Mouse (Mus musculus) testis, adult 2 months (tissue): ENCODE data around the gene Hoxa2. TPM values are rescaled to one million over a fixed set of nuclear protein-coding genes. Genes with fewer than 3 reads are reported as not detected.

Experiments used
- H3K27ac ChIP-seq: fragments of 200-500 bp; 2 replicates; pipeline ENCODE4 v1.5.1; 2012; ENCODE audit warnings: low read depth, low read length; ENCODE audit not compliant: control insufficient read depth, insufficient read depth
- H3K27me3 ChIP-seq: fragments of 200-500 bp; 2 replicates; pipeline ENCODE4 v1.6.1; 2012; ENCODE audit warnings: mild to moderate bottlenecking, low read length, moderate library complexity; ENCODE audit not compliant: control insufficient read depth, insufficient read depth
- H3K36me3 ChIP-seq: fragments of 200-500 bp; 2 replicates; pipeline ENCODE4 v1.6.1; 2012; ENCODE audit warnings: mild to moderate bottlenecking, low read length; ENCODE audit not compliant: control insufficient read depth, insufficient read depth
- H3K4me1 ChIP-seq: fragments of 200-500 bp; 2 replicates; pipeline ENCODE4 v1.6.1; 2012; ENCODE audit warnings: low read length; ENCODE audit not compliant: control insufficient read depth, insufficient read depth
- H3K4me3 ChIP-seq: fragments of 200-500 bp; 2 replicates; pipeline ENCODE4 v1.5.1; 2012; ENCODE audit warnings: low read depth, mild to moderate bottlenecking, low read length, moderate library complexity, mixed read lengths; ENCODE audit not compliant: control insufficient read depth
- CTCF ChIP-seq: fragments of 200-500 bp; IDR thresholded peaks from 2 replicates; pipeline ENCODE4 v1.5.1; 2012; ENCODE audit warnings: low read depth, mild to moderate bottlenecking, inconsistent platforms, low read length, moderate library complexity; ENCODE audit not compliant: control insufficient read depth, insufficient read depth, insufficient replicate concordance
- POLR2A ChIP-seq: fragments of 200-500 bp; IDR thresholded peaks from 2 replicates; pipeline ENCODE4 v1.6.1; 2012; ENCODE audit warnings: low read depth, mild to moderate bottlenecking, inconsistent platforms, low read length, moderate library complexity; ENCODE audit not compliant: control insufficient read depth
- polyA plus RNA-seq: library from polyadenylated mRNA; depleted of rRNA; stranded (reverse); fragments of >200 nt; gene quantifications from 2 replicates; pipeline ENCODE4 v1.2.3, GENCODE M21; 2012

The Hoxa2 gene
- polyA plus RNA-seq, 1 experiment = 0.07 TPM

- Histone ChIP-seq H3K27ac (no peak overlapping the region), H3K27me3 (no peaks in the 10 kb centered on the region; the same call in 1 of the 2 replicates), H3K4me1 (peaks cover 21% of the 10 kb centered on the region), H3K4me3 (no peak overlapping the region), H3K36me3 (no peaks in the 10 kb centered on the region)
- no peak for TF ChIP-seq CTCF
- no peak for TF ChIP-seq POLR2A
Measured at GRCm38 (mm10) chr6:52155471-52155870, 9.2 kb downstream of the Hoxa2 start.

DNA sequence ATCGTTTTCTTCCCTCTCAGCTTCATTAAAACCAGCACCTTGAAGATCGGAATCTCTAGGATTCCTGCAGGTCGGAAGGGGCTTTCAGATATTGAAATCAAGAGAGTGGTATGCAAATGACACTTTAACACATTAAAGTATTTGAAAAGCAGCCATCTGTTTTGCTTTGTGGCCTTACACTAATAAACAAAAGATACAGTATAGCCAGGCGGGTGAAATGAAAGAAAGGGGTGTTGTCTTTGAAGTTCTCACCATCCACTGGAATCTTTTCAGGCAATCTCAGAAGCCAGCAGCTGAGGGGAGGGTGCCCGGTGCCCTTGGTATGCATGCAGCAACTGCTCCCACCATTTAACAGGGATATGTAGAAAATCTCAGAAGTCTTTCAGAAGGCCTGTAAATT lies 10.6 kb downstream of the Hoxa2 start:
- Histone ChIP-seq H3K36me3 (no peaks in the 10 kb centered on the region), H3K27me3 (no peaks in the 10 kb centered on the region; the same call in 1 of the 2 replicates), H3K4me3 (no peak overlapping the region), H3K4me1 (peaks cover 14% of the 10 kb centered on the region), H3K27ac (no peak overlapping the region)
- TF ChIP-seq POLR2A (no peak), CTCF (no peak)

- no peak for TF ChIP-seq POLR2A
- TF ChIP-seq CTCF = no peak
- Histone ChIP-seq H3K4me3 (no peak overlapping the region), H3K27ac (no peak overlapping the region), H3K4me1 (peaks cover 9% of the 10 kb centered on the region), H3K27me3 (no peaks in the 10 kb centered on the region; the same call in 1 of the 2 replicates), H3K36me3 (no peaks in the 10 kb centered on the region)
Measured at GRCm38 (mm10) chr6:52153270-52153669, 11.4 kb downstream of the Hoxa2 start.

DNA sequence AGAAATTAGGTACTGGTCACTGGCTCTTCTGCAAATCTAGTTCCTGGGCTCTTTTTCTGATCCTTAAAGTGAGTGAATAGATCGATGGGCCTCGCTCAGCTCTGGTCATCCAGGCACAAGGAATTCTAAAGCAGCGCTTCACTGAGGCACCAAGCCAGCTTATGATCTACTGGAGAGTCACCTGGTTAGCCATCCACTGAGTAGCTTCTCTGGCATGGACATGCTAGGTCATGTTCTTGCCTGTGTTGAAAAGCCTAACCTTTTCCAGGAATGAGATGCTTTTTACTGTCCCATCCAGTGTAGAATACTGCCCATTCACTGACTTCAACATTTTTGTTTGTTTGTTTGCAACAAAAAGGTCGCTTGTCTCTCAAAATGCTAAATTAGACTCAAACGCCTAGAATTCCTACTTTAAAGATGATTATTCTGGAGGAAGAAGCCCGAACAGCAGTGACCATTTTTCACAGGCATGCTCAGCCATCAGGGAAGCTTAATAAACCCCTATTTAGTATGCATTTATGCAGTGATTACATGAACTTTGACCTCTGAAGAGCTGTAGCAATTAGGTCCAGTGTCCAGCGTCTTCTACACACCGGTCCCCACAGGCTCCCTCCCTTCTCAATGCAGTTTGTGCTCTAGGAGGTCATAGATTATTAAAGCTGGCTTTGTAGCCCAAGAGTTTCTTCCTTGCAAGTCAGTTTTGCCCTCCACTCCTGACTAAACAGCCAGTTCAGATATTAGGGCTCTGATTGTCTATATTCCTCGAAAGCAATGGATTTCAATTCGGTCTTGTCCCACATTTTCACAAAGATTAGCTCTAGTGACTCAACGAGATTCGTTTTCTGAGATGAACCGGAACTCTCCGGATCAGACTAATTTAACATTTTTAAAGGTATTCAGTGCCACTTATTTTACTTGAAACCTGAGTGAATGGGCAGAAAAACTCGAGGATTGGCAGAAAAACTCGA lies 12.1 kb downstream of the Hoxa2 start:
- Histone ChIP-seq H3K36me3 (no peaks in the 10 kb centered on the region), H3K27ac (no peak overlapping the region), H3K27me3 (no peaks in the 10 kb centered on the region; the same call in 1 of the 2 replicates), H3K4me1 (peaks cover 1% of the 10 kb centered on the region), H3K4me3 (no peak overlapping the region)
- TF ChIP-seq POLR2A = no peak
- TF ChIP-seq CTCF = no peak

DNA sequence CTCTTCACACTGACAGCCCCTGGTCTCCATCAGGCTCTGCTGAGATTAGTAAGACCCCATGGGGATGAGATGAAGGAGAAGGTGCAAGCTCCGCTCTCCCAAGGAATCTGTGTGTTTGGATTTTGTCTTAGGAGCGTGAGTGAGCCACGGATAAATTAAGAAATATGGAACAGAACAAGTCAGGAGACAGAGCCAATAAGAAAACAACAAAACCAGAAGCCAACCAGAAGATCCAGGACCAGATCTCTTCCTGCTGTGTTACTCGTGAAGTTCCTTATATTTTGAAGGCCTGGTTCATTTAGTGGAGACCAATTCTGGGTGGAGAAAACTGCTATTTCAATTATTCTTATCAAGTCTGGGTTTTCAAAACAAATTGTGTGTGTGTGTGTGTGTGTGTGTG lies 13.1 kb downstream of the Hoxa2 start:
- no peaks in the 10 kb centered on the region for H3K36me3 ChIP-seq
- H3K4me3 ChIP-seq = no peak overlapping the region
- TF ChIP-seq POLR2A (no peak), CTCF (no peak)
- no peaks in the 10 kb centered on the region; the same call in 1 of the 2 replicates for H3K27me3 ChIP-seq
- no peaks in the 10 kb centered on the region for H3K4me1 ChIP-seq
- H3K27ac ChIP-seq = no peak overlapping the region

DNA sequence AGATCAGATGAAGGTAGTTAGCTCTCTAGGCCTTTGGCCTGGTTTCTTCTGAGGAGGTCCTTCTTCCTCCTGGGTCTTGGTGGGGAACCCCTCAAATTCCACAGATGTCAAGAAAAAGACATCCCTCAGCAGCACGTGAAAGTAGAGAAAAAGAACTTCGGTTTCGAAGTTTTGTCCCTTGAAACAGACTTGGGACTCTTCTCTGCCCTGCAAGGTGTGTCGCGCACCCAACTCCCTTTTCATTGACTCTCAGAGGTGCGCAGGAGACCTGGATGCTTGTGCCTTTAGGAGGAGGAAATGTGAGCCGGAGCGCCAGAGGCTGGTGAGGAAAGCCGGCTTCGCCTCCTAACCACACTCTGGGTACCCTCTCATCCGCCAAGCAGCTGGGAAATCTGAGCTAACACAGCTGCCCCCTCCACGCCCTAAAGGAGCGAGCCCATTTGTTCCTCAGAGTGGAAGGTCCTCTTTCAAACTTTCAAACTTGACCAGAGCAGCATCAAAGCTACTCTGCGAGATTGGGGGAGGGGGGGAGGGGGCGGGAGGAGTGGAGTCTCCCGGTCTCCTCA lies 14.1 kb downstream of the Hoxa2 start:
- no peaks in the 10 kb centered on the region for H3K4me1 ChIP-seq
- no peaks in the 10 kb centered on the region for H3K36me3 ChIP-seq
- no peak for TF ChIP-seq POLR2A
- no peak overlapping the region for H3K4me3 ChIP-seq
- no peaks in the 10 kb centered on the region; the same call in 1 of the 2 replicates for H3K27me3 ChIP-seq
- H3K27ac ChIP-seq = no peak overlapping the region

DNA sequence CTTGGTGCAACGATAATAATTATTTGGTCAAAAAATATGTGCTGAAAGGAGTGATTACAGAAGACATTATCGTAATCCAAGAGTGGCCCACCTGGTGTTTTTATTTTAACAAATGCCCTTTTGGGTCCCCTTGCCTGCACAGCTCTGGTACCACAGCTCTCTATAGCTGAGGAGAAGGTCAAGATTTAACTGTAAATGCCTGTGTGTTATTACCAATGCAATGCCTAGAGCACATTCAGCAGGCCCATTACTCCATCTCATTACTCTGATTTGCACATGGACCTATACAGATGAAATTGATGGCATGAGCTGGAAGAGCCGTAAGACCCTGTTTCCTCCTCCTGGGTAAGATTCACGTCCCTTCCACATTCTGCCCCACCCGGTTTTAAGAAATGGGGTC lies 25.5 kb downstream of the Hoxa2 start:
- no peaks in the 10 kb centered on the region for H3K36me3 ChIP-seq
- H3K27me3 ChIP-seq = no peaks in the 10 kb centered on the region
- TF ChIP-seq POLR2A (no peak), CTCF (no peak)
- no peak overlapping the region for H3K27ac ChIP-seq
- peaks cover 2% of the 10 kb centered on the region for H3K4me1 ChIP-seq
- H3K4me3 ChIP-seq = no peak overlapping the region
